ENCODE assay signal across 18 mouse cellular contexts in the genomic region with DNA sequence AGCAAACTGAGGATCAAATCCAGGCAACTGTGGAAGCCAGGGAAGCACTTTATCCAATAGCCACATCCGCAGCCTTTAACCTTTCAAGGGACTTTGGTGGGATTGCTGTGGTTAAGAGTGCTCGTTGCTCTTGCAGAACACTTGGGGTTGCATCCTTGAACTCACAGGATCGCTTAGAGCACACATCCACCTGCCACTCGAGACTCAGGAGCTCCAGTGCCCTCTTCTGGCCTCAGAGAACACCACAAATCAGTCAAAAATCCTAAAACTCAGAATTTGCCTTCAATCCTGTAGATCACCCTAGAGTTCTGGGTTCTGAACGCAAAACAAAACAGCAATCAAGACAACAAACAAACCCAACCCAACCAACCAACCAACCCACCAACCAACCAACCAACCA.
A peak's percentile ranks its signal among the peaks of the same experiment; 100 is the strongest.
DNase-seq lines count a peak whose midpoint lies in the region; ATAC-seq and TF ChIP-seq lines count a peak whose summit lies in the region.
"Had no signal": no experiment of that assay in that cellular context is flagged by ENCODE, and none has a peak within 500 bp of the region (broad histone marks: within the 10 kb centered on the region; RNA-seq: fewer than 3 reads in every experiment).

No protein-coding gene starts in this region.

- no peak overlapping the region for H3K27ac ChIP-seq in layer of hippocampus, adult 2 months
- no peak overlapping the region for H3K27ac ChIP-seq in ES-Bruce4 (ENCODE audit: insufficient read depth, low read length)
- H3K27ac ChIP-seq in small intestine, adult 2 months (ENCODE audit: insufficient read depth, low read depth, low read length), result no peak overlapping the region
- H3K27ac ChIP-seq in kidney, embryonic 14.5 days (ENCODE audit: low read depth, low read length), result no peak overlapping the region
- H3K27ac ChIP-seq: forebrain, embryonic 12.5 days; hindbrain, embryonic 15.5 days; limb, embryonic 15.5 days had no signal

- no peak for TF ChIP-seq POLR2A in ES-Bruce4 (IDR thresholded peaks at IDR 0.05; ENCODE audit: insufficient read depth, low read length)
- no peak for TF ChIP-seq POLR2A in small intestine, adult 2 months (IDR thresholded peaks at IDR 0.05; ENCODE audit: low read depth, low read length)

- H3K4me3 ChIP-seq in layer of hippocampus, adult 2 months, result no peak overlapping the region
- no peak overlapping the region for H3K4me3 ChIP-seq in ES-Bruce4 (ENCODE audit: low read depth, low read length)
- no peak overlapping the region for H3K4me3 ChIP-seq in small intestine, adult 2 months (ENCODE audit: low read depth, low read length)
- H3K4me3 ChIP-seq in kidney, embryonic 14.5 days (ENCODE audit: low read length), result no peak overlapping the region
- H3K4me3 ChIP-seq: forebrain, embryonic 12.5 days; heart, embryonic 12.5 days; hindbrain, embryonic 15.5 days; limb, embryonic 15.5 days had no signal

- H3K9me3 ChIP-seq in ES-Bruce4 (replicated peaks; ENCODE audit: control insufficient read depth, insufficient read depth, low read length, poor library complexity, severe bottlenecking), result no peaks in the 10 kb centered on the region
- no peaks in the 10 kb centered on the region for H3K9me3 ChIP-seq in kidney, embryonic 14.5 days (ENCODE audit: control insufficient read depth, low read length)
- H3K9me3 ChIP-seq: forebrain, embryonic 12.5 days; heart, embryonic 12.5 days; hindbrain, embryonic 15.5 days; limb, embryonic 15.5 days had no signal

- WGBS in small intestine, adult 2 months, result 56% methylated on average over 5 of the region's 5 CpGs
- 72% methylated on average over 5 of the region's 5 CpGs for WGBS in kidney, embryonic 14.5 days

- DNase-seq in layer of hippocampus, adult 2 months (ENCODE audit: low spot score in 2 of 2), result no peak
- DNase-seq in layer of hippocampus, adult 8-10 months (ENCODE audit: low spot score in 2 of 2), result no peak
- peak; percentile 19 for DNase-seq in ZHBTc4 (ENCODE audit: low read depth, low spot score)
- DNase-seq in Muller cell, postnatal 12 days (ENCODE audit: inconsistent ontology term), result no peak
- DNase-seq: adrenal gland, adult 8-10 months; cerebellum, adult 8-10 months; kidney, adult 11 months; kidney, postnatal 4 days; right cerebral cortex, adult 18-20 months; thymus, adult 2 months had no signal

- no peak for ATAC-seq in kidney, embryonic 14.5 days (ENCODE audit: low FRiP score, low TSS enrichment)
- ATAC-seq: lung, postnatal 0 days had no signal

- no peak overlapping the region for H3K9ac ChIP-seq in ES-Bruce4 (ENCODE audit: low read depth, poor library complexity, severe bottlenecking)
- H3K9ac ChIP-seq in kidney, embryonic 14.5 days (ENCODE audit: low read depth, low read length), result no peak overlapping the region
- H3K9ac ChIP-seq: forebrain, embryonic 12.5 days; heart, embryonic 12.5 days; hindbrain, embryonic 15.5 days; limb, embryonic 15.5 days had no signal

- H3K4me1 ChIP-seq in ES-Bruce4 (ENCODE audit: control insufficient read depth, insufficient read depth, low read length), result no peaks in the 10 kb centered on the region
- no peaks in the 10 kb centered on the region for H3K4me1 ChIP-seq in small intestine, adult 2 months (ENCODE audit: control insufficient read depth, insufficient read depth, insufficient read length, low read length)
- no peaks in the 10 kb centered on the region for H3K4me1 ChIP-seq in kidney, embryonic 14.5 days (ENCODE audit: control insufficient read depth, insufficient read depth, low read length)
- H3K4me1 ChIP-seq: heart, embryonic 12.5 days; hindbrain, embryonic 15.5 days; limb, embryonic 15.5 days had no signal

- no peak overlapping the region for H3K4me2 ChIP-seq in kidney, embryonic 14.5 days (replicated peaks; ENCODE audit: low read depth, low read length)
- H3K4me2 ChIP-seq: forebrain, embryonic 12.5 days; heart, embryonic 12.5 days; hindbrain, embryonic 15.5 days; limb, embryonic 15.5 days had no signal

- H3K36me3 ChIP-seq in ES-Bruce4 (ENCODE audit: control insufficient read depth, insufficient read depth, low read length, poor library complexity, severe bottlenecking), result no peaks in the 10 kb centered on the region
- H3K36me3 ChIP-seq in small intestine, adult 2 months (ENCODE audit: control insufficient read depth, insufficient read depth, low read length), result no peaks in the 10 kb centered on the region
- no peaks in the 10 kb centered on the region for H3K36me3 ChIP-seq in kidney, embryonic 14.5 days (ENCODE audit: control insufficient read depth, insufficient read depth, low read length)
- H3K36me3 ChIP-seq: forebrain, embryonic 12.5 days; heart, embryonic 12.5 days; hindbrain, embryonic 15.5 days; limb, embryonic 15.5 days had no signal

- no peaks in the 10 kb centered on the region for H3K27me3 ChIP-seq in ES-Bruce4 (ENCODE audit: control insufficient read depth, insufficient read depth, low read length, poor library complexity, severe bottlenecking)
- no peaks in the 10 kb centered on the region for H3K27me3 ChIP-seq in small intestine, adult 2 months (ENCODE audit: control insufficient read depth, insufficient read depth, low read length)
- H3K27me3 ChIP-seq in kidney, embryonic 14.5 days (ENCODE audit: control insufficient read depth, insufficient read depth, low read length), result no peaks in the 10 kb centered on the region
- H3K27me3 ChIP-seq: heart, embryonic 12.5 days; hindbrain, embryonic 15.5 days; limb, embryonic 15.5 days had no signal

- TF ChIP-seq EP300 in ES-Bruce4 (IDR thresholded peaks at IDR 0.05; ENCODE audit: insufficient read depth, low read depth, low read length), result no peak

- TF ChIP-seq CTCF in layer of hippocampus, adult 2 months (conservative IDR thresholded peaks at IDR 0.05), result peak; percentile 35
- peak; percentile 40 for TF ChIP-seq CTCF in ES-Bruce4 (IDR thresholded peaks at IDR 0.05; ENCODE audit: low read depth, low read length)
- peak; percentile 7; the same call in 1 of the 2 replicates for TF ChIP-seq CTCF in small intestine, adult 2 months (IDR thresholded peaks at IDR 0.05; ENCODE audit: extremely low read depth, insufficient read length, insufficient replicate concordance, low read depth, low read length)
